Mouse (Mus musculus) liver, postnatal 0 days (tissue): ENCODE measurements around the gene Mrc1.

ENCODE experiments used
- CTCF ChIP-seq: sonication (generic); IDR thresholded peaks from 2 replicates; pipeline ENCODE4 v1.5.1; 2016; ENCODE audit warnings: antibody characterized with exemption, low read depth
- EP300 ChIP-seq: IDR thresholded peaks from 2 replicates; pipeline ENCODE4 v1.6.1; 2016; ENCODE audit warnings: antibody characterized with exemption, low read depth, mild to moderate bottlenecking

DNA sequence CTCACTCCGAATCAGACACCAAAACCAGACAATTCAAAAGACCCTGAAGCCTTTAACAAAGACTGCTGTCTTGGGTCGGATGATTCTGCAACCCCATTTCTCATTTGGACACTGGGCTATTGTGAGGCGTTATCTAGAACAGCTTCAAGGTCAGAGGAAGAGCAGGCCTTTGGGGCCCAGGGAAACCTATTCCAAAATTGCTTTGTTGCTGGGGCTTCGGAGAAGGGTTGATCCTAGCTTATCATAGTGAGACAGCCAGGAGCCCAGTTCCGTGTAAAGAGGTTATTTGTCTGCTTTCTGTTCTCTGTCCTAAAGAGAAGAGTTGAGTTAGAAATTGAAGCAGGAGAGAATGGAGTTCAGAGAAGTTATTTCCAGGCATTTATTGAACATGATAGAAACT, 10.0 kb downstream of the Mrc1 start:
- no peak for TF ChIP-seq EP300
- no peak for TF ChIP-seq CTCF
